Mouse (Mus musculus): ENCODE measurements around the gene Dapk2.

Dapk2 gene

DNA sequence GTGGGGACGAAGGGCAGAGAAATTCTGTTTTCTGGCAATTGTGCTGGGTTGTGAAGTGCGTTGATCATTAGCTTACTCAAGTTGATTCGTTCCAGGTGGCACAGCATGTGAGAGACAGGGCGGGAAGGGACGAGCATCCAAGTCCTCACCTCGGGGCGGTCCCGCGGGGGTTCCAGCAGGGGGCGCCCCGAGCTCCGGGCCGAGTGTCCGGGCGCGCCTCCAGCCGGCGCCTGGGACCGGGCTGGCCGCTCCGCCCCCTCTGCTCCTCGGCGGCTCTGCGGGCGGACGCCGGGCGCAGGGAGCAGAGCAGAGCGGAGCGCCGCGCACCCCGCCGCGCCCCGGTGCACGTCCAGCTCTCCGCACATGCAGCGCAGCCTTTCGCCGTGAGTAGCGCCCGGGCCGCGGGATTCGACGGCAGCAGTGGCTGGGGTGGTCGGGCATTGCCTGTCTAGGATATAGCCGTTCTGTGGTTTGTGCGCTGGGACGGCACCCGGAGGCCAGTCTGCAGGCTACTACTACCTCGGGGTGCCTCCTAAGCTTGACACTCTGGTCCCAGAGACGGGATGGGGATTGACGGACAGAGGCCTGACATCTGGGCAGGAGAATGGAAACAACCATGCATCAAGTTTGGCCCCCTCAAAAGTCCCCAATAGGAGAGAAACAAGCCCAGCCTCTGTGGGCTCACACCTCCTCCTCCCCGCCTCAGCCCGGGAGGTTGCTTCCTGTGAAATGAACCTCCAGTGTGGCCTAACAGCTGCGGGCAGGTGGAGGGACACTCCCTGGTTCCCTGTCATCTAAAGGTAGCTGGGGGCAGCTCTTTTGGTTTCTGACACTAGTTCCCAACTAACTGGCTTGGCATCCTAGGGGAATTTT is at the start of gene Dapk2:
TSS of gene Dapk2 (plus strand) at position 266 of the 873 bp plus-strand sequence.
- peak; percentile 16 for DNase-seq (ENCODE audit: extremely low spot score, low read depth, low spot score)

DNA sequence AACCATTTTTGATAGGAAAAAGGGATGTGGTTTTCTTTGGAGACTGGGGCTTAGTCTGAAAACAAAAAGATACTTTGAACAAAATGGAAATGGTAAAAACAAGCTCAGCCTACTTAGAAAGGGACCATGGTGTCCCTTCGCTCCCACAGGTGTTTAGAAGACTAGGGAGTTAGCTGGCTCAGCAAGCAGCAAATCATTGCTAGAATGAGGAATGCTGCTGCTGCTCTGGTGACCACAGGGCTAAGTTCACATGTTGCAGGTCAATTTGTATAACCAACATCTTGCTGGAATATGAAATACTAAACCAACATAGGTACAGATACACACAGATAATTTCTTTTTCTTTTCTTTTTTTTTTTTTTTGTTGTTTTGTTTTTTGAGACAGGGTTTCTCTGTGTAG is 48.4 kb upstream of the Dapk2 start:
- DNase-seq (ENCODE audit: extremely low spot score, low read depth, low spot score): no peak

DNA sequence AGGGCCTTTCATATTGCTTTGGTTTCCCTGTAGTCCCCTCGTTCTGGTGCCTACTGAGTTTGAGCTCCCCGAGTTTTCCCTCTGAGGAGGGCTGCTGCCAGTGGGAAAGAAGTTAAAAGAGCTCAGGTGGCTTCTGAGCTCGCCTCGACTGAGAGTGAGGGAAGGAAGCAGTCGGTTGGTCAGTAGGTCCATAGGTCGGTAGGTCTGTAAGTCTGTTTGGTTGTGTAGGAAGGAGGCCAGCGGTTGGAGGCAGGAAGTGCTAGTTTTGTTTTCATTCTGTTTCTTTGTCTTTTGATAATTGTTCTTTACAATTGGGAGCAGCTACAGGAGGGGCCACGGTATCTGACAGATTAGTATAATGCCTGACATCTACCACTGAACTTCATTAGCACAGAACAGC is 47.9 kb upstream of the Dapk2 start:
- no peak for DNase-seq (ENCODE audit: extremely low spot score, low read depth, low spot score)

DNA sequence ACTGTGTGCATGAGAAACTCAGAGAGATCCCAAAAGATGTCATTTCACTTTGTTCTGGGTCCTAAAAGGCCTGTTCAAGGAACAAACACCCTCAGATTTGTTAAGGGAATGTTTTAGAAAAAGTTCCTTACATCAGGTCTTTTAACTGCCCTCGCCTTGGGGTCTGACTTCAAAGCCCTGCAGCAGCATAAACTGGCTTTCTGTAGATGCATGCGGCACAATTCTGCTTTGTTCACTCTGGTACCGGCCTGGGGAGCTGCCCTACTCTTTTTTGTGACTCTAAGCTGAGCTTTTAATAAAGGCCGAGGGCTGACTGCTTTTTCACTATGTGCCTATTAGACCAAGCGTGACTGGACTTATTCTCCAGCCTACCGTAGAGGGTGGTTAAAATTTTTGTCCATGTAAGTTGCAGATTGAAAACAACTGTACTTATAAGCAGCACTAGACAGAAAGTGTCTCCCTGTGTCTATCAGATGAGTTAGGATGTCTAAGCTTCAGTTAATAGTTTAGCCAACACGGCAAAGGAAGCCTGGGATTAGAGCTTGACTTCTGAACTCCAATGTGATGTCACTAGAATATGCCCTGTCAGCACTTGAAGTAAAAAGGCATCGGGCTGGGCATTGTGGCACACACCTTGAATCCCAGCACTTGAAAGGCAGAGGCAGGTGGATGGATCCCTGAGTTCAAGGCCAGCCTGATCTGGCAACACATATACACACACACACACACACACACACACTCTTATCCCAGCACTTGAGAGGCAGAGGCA is 47.2 kb upstream of the Dapk2 start:
- no peak for DNase-seq (ENCODE audit: extremely low spot score, low read depth, low spot score)

DNA sequence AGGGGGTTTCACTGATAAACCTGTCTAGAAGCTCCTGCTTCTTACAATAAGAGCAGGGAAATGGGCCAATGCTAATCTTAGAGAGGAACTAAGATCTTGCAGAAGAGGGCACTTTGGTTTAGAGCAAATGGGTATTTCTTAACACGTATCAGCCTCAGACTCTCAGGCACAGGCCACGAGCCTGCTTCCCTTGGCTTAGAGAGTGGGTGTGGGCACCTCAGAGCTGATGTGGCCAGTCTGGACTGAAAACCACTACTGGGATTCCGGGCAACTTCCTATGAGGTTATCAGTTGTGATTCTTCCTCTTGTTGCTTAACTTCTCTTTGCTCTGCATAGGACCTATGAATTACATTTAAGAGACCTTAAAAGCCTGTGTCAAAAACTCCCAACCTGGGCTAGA is 43.7 kb upstream of the Dapk2 start:
- DNase-seq (ENCODE audit: extremely low spot score, low read depth, low spot score): no peak

DNA sequence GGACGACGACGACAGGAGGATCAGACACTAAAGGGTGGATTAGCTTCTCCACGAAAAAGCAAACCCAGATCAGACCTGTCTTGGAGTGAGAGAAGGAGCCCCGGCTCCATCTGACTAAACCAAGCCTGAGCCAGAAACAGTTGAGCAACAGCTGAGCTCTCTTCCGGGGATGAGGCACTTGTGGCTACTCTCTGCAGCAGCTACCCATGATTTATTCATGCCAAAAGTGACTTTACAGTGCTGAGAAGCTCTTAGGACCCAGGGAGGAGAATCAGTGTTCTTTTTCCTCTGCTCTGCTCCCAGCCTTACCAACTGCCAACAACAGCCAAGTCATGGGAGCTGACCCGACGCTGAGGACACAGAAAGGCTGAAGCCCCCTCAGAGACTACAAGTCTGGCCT is 41.1 kb upstream of the Dapk2 start:
- DNase-seq (ENCODE audit: extremely low spot score, low read depth, low spot score): no peak

- no peak for DNase-seq (ENCODE audit: extremely low spot score, low read depth, low spot score)
These were observed 38.5 kb upstream of the Dapk2 start for GRCm38 (mm10) chr9:66119498-66119897.

DNA sequence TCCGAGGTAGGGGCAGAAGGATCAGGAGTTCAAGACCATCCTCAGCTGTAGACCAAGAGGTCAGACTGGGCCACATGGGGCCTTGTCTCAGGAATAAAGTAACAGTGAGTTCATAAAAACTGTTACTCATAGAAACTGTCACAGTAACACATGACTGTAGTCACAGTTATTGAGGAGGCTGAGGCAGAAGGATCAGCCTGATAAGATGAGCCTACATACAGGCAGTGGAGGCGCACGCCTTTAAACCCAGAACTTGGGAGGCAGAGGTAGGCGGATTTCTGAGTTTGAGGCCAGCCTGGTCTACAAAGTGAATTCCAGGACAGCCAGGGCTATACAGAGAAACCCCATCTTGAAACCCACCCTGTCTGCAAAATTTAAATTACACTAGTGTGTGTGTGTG is 37.9 kb upstream of the Dapk2 start:
- DNase-seq (ENCODE audit: extremely low spot score, low read depth, low spot score): no peak

GRCm38 (mm10) chr9:66120945-66121344 is 37.1 kb upstream of the Dapk2 start:
- DNase-seq (ENCODE audit: extremely low spot score, low read depth, low spot score): no peak

- DNase-seq (ENCODE audit: extremely low spot score, low read depth, low spot score): no peak
These were observed 36.6 kb upstream of the Dapk2 start for GRCm38 (mm10) chr9:66121421-66121820.

- no peak for DNase-seq (ENCODE audit: extremely low spot score, low read depth, low spot score)
These were observed 34.4 kb upstream of the Dapk2 start for GRCm38 (mm10) chr9:66123648-66124047.

DNA sequence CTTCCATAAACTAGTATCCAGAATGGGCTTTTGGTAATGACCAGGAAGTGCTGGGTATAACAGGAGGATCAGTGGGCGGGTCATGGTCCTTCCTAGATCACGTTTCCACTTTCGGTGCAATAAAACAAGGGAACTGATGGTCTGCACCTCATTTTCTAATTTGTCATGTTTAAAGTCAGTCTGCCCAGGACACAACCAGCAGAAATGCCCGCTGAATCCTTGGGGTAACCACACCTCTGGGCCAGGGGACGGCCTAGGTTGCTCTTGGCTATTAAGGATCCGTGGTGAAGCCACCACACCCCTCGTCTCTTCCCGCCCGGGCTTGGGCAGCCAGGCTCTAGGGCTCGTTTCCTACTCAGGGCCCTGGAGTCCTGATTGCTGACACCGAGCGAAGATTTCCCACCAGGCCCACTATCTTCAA is 33.9 kb upstream of the Dapk2 start:
- DNase-seq (ENCODE audit: extremely low spot score, low read depth, low spot score): no peak

GRCm38 (mm10) chr9:66124681-66125542 is 33.1 kb upstream of the Dapk2 start:
- DNase-seq (ENCODE audit: extremely low spot score, low read depth, low spot score): peak; percentile 82

GRCm38 (mm10) chr9:66125543-66126455 is 32.2 kb upstream of the Dapk2 start:
- no peak for DNase-seq (ENCODE audit: extremely low spot score, low read depth, low spot score)

- peak; percentile 97 for DNase-seq (ENCODE audit: extremely low spot score, low read depth, low spot score)
These were observed 31.4 kb upstream of the Dapk2 start, which contains the start of the genes Snx1 and Ciao2a for GRCm38 (mm10) chr9:66126456-66127192. Gene Snx1 (minus strand): TSS chr9:66126587. Gene Ciao2a (plus strand): TSS chr9:66126611.

DNA sequence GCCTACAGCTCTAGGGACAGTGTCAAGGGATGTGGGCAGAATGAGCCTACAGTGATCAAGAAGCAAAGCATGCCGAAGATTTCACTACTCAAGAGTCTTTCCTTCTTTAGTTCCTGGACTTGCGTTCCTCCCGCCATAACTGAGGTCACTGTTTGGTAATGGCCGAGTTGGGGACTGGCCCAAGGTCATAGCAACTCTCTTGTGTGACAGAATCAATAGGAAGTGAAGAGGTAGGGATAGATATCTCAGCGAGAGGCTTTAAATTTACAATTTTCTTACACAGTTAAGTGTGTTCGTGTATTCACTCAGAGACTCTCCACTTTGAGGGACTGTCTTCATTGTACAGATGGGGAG is 30.9 kb upstream of the Dapk2 start:
- no peak for DNase-seq (ENCODE audit: extremely low spot score, low read depth, low spot score)

DNA sequence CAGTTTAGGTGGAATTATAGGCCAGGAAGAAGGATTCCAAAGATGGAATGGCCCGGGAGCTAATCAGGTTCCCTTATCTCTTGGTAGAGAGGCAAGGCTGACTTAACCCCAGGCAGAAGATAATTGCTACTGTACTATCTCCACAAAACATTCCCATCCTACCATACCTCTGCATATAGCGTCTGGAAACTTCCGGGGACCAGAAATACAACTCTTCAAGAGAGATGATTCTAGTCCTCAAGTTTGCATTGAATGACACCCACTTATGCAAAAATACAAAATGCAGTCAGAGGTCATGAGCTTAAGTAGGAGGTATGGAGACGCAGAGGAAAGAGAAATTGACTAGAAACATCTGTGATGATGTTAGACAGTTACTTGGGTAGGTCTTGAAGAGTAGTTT is 30.1 kb upstream of the Dapk2 start:
- DNase-seq (ENCODE audit: extremely low spot score, low read depth, low spot score): no peak

GRCm38 (mm10) chr9:66131466-66131865 is 26.6 kb upstream of the Dapk2 start:
- DNase-seq (ENCODE audit: extremely low spot score, low read depth, low spot score): no peak

- DNase-seq (ENCODE audit: extremely low spot score, low read depth, low spot score): no peak
These were observed 22.1 kb upstream of the Dapk2 start for GRCm38 (mm10) chr9:66135967-66136366.
